Mouse (Mus musculus) large intestine, adult 2 months (tissue): ENCODE measurements at regions not wholly inside any gene's neighbourhood (a gene's known extent, or its start where the extent isn't known, plus 50 kb on each side); places are given as distances from the start of the nearest gene placed in this dataset.

Experiments
- DNase-seq: peaks from one replicate; pipeline ENCODE4 v3.0.0-alpha.2; 2012; ENCODE audit warnings: low read depth, low spot score
- WGBS: fragments of 180-500 bp; shearing (Covaris S2); methylation state at CpG from one replicate; pipeline ENCODE4 v1.1.7; 2018; 5-methylcytosine and 5-hydroxymethylcytosine counted together

GRCm38 (mm10) chr15:10767535-10767934 is 53.1 kb upstream of the Rai14 start:
- no peak for DNase-seq
- 71% methylated on average over 6 of the region's 6 CpGs for WGBS

DNA sequence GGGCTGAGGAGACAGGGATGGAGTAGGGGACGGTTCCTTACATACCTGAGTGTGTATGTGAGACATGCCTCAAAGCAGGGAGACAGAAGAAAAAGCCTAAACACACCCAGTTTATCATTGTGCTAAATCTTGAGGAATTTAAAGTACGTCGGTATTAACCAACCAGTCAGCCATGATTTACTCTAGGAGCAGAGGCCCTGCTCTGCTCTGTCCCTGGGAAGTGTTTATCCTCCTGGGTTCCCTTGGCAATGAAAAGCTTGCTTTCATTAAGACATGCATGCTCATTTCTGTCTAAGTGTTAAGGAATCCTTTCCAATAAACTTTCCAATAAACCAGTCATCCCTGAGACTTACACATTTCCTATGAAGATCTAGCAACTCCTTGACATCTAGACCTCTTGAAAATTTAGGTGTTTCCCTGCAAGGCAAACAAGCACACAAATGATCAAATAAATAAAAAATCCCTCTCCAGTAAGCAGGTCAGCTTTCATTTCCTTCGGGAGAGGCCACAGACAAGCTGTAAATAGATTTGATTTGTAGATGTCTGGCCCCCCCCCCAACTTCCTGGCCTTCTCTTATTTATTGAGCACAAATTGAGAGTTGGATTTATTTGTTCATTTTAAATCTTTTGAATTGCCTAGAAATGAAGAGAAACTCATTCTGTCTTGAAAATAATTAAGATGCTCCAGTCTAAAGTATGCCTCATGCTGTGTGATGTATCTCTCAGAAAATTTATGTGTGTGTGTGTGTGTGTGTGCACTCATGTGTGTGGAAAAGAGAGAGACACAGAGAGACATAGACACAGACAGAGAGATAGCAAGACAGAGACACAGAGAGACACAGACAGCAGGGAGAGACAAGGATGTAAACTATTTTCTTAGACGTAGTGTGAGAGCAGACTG is 56.2 kb upstream of the Rai14 start:
- no peak for DNase-seq
- 42% methylated on average over 5 of the region's 5 CpGs for WGBS

GRCm38 (mm10) chr15:10771311-10771690 is 56.9 kb upstream of the Rai14 start:
- no peak for DNase-seq
- WGBS, result 32% methylated on average over 4 of the region's 4 CpGs

DNA sequence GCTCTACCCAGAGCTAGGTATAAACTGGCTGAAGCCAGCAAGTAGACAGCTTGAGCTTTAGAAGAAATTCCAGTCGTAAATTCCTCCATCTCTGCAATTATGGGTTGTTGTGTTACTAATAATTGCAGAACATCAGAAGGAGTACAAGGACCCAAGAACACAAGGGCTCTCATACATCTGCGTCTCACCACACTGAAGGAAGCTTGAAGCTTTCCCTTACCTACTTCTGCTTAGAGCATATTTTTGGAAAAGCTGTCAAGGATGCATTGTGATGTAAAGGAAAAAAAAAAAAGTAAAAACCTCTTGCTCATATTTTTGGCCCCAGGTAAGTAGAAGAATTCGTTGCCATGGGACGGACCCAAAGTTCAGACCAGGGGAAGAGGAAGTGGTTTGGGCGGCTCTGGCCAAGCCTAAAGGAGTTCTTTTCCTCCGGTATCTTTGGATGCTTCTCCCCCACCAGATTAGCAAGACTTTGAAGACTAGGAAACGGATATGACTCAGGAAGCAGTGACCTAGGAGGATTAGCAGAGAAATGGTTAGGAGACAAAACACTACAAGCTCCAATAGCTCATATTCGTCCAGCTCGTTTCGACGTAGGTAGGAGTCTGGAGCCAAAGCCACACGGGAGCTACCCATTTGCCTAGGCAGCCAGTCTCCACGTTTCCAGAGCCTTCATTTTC is 65.7 kb upstream of the Rai14 start:
- DNase-seq, result no peak
- WGBS, result 66% methylated on average over 13 of the region's 13 CpGs

GRCm38 (mm10) chr15:10789371-10789770 is 74.9 kb upstream of the Rai14 start:
- WGBS, result 47% methylated on average over 6 of the region's 6 CpGs

DNA sequence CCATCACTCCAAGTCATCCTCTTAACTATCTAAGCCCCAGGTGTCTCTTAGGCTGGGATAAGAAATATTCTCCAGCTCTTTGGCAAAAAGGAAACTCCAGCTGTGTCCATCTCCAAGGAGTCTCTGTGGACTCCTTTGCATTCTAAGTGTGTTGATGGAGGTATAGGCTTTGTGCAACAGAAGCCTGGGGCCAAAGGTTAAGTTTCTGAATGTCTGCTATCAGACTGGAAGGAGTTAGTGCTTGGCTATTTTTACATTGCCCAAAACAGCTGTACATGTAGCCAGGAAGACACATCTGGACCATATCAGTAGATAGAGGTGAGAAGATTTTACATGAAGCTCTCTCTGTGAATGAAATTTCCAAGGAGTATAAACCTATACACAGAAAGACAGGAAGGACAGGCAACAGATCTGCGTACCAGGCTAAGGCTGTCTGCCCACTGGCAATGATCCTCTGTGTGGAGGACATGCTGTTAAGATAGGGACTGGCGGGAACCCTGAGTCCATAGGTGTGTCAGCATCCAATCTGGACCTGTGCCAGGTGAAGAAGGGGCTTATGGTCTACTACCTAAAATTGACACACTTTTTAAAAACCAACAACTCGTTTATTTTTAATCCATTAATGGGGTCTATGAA is 76.6 kb upstream of the Rai14 start:
- WGBS, result 74% methylated on average over 3 of the region's 3 CpGs
- DNase-seq, result no peak

More at GRCm38 (mm10) chr15:10789371-10789770, 74.9 kb upstream of the Rai14 start:
- DNase-seq, result no peak

DNA sequence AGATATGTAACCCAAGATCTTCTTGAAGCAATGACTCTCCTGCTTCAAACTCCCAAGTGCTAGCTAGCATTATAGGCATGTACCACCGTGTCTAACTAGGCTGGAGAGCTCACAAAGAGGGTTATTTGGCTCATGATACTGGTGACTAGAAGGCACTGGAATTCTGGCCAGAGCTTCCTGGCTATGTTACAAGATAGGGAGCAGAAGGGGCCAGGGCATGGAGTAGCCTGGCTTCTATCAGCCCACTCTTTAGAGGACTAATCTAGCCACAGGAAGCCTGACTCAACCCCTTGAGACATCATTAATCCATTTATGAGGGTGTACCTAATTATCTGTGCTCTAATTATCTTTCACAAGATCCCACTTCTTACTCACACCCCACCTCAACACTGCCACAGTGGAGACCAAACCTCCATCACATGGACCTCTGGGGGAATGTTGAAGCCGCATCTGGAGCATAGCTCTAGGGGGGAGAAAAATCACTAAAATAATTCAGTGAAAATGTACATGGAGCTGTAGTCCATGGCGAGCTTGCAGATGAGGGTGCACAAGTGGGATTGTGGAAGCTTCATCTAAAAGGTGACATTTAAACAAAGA is 77.2 kb upstream of the Rai14 start:
- whole genome bisulfite sequencing, result 78% methylated on average over 3 of the region's 3 CpGs
- DNase-seq, result no peak

DNA sequence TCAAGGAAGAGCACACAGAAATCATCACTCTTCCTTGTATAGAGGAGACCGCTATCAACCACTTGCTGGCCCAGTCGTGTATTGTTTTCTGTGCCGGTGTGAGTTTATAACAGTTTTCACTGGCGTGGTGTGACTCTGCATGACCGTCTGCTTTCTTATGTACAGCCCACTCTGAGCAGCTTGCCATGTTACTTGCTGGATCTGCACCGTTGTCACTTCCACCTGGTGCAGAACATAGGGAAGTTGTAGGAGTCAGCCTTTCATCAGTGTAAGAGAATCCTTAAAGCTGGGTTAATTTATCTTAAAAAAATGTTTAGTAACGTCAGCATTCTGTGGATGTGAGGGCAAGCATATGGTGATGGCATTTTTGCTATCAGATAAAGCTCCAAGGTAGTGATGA is 77.7 kb upstream of the Rai14 start:
- no peak for DNase-seq
- WGBS, result 72% methylated on average over 7 of the region's 7 CpGs

- DNase-seq, result no peak
- 88% methylated on average over 7 of the region's 7 CpGs for WGBS
These were observed 80.8 kb upstream of the Rai14 start for GRCm38 (mm10) chr15:10795126-10795792.

DNA sequence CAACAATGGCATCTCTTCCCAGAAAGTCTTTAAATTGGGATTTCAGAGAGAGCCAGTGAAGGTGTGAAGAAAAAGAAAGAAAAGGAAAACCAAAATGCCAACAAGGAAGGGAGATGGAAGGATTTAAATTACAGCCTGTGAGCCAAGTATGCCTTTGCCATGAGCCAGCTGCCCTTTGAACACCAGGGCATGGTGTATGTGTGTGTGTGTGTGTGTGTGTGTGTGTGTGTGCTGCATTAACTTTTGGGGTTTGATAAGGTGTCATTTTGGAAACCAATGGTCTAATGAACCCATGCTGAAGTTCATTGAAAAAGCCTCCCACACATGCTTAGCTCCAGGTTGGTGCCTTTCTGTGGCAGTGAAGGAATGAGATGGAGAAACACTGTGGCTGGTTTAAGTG is 85.2 kb upstream of the Rai14 start:
- no peak for DNase-seq

DNA sequence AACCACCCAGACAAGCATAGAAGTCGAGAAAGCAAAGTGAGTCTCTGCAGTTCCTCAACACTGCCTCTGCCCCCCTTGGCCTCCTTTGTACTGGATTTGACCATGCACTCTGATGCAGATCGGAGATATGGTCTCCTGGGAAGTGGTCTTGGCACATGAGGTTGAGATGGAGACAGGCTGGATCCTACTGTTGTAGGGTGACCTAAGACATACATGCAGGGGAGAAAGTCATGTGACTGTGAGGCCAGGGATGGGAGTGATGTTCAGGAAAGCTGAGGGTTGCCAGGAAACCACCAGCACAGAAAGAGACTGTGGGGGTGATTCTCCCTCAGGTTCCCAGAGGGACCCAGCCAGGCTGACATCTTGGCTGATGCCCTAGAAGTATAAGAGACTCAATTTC is 99.8 kb upstream of the Rai14 start:
- 85% methylated on average over 2 of the region's 2 CpGs for WGBS
- DNase-seq, result no peak

DNA sequence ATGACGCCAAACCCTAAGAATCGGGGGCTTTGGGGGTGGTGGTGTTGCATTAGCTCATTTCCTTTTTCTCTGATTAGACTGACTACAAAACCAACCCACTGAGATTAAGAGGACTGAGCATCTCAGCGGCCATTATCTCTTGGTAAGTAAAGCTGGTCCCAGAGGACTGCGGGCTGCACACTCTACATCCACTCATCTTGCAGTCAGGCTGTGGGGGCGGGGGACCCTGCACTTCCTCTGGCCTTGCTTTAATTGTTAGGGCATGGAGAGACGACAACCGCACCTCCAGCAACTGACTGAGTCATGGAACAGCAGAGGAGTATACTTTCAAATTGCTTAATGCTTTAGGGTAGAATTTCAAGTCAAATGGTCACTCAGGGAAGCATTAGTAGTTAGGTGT is 100.3 kb upstream of the Rai14 start:
- DNase-seq, result no peak
- 76% methylated on average over 7 of the region's 7 CpGs for WGBS

DNA sequence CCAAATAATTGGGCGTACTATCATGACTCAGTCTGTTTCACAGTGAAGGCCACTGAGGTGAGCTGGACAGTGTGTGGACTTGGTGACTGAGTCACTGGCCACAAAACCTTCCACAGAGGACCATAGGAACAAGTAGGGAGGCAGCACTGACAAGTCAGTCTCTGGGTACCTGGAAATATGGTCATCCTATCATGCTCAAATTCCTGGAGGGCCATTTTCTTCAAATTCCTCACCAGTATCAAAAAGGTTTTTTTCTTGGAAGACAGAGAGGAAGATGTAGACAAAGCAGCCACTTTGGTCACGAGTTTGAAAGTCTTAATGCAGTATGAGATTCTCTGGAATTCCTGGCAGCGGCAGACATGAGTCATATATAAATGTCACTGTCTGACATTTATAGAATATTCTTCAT is 101.8 kb upstream of the Rai14 start:
- WGBS, result 79% methylated on average over 3 of the region's 3 CpGs
- no peak for DNase-seq

GRCm38 (mm10) chr15:10818216-10818615 is 103.8 kb upstream of the Rai14 start:
- DNase-seq, result no peak
- 7% methylated on average over 6 of the region's 6 CpGs for WGBS

GRCm38 (mm10) chr15:10818706-10819105 is 104.3 kb upstream of the Rai14 start:
- DNase-seq, result no peak
- WGBS, result 71% methylated on average over 1 of the region's 1 CpGs

DNA sequence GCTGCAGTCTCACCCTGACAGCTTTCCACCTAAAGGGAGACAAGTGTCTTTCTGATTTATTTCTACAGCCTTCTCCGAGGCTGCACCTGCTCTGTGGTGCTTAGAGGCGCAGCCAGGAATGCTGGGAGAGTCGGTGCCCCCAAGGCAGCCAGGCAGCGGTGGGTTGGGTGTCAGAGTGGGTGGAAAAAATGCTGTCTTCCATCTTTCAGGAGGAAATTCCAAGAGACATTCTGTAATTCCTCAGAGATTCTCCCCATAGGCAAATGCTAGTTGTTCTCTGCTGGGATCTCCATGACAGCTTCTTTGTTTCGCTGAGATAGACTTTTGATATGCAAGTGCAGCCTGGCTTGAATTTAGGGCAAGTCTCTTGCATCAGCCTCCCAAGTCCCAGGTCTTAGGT is 109.5 kb upstream of the Rai14 start:
- 77% methylated on average over 5 of the region's 5 CpGs for WGBS
- no peak for DNase-seq

DNA sequence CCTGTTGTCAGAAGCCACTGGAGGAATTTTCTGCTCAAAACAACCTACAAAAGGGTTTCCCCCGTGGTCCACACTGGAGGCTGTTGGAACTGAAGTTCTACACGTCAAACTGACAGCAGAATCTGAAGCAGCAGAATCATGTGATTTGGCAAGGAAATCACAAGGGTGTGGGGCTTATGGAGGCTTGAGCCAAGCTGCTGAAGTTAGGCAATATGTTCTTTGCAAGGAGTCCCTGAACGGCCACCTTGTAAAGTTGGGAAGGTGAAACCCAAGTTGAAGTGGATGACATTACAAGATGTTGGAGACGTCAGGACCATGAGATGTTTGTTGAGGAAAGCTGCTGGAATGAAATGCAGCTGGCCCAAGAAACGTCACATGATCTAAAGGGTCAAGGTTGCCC is 115.2 kb upstream of the Rai14 start:
- WGBS, result 62% methylated on average over 5 of the region's 5 CpGs
- no peak for DNase-seq

- no peak for DNase-seq
- WGBS, result 82% methylated on average over 5 of the region's 5 CpGs
These were observed 116.1 kb upstream of the Rai14 start for GRCm38 (mm10) chr15:10830478-10830877.

DNA sequence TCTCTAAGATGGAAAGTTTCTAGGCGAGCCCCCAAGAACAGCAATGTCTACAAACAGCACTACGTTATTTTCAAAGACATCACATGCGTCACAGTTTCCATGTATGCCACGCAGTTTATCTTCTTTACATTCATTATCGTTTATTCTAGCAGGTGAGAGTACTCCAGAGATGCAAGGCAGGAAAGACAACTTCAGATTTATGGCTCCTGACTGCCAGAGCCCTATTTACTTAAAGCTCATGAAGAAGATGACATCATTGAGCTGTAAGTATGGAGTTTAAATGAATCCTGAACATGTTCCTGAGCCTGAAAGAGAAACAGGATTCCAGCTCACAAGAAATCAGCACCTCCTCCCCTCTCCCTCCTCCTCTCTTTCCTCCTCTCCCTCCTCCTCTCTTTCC is 116.7 kb upstream of the Rai14 start:
- DNase-seq, result peak; percentile 51

DNA sequence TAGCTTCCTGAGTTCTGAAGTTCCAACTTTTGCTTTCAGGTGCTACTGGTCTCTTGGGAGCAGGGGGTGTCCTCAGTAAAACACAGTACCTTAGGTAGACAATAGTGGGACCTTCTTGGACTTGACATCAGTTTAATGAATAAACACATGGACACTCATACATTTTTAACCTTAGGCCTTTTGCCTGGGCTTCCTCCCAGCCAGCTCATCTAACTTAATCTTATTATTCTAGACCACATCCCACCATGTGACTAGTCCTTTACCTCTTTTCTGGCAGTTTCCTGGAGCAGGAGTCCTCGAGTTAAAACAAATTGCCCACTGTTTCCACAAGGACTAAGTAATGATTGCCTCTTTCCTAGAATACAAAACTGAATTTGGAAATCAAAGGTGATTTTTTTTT is 117.9 kb upstream of the Rai14 start:
- DNase-seq, result no peak
- whole genome bisulfite sequencing, result 38% methylated on average over 1 of the region's 1 CpGs

More for the DNA sequence above, 116.7 kb upstream of the Rai14 start:
- 12% methylated on average over 5 of the region's 5 CpGs for WGBS
